Mouse (Mus musculus) hindbrain, embryonic 16.5 days (tissue): ENCODE results near the gene Sephs2. TPM values are rescaled to one million over a fixed set of nuclear protein-coding genes. Genes with fewer than 3 reads are reported as not detected.

Experiments
- ATAC-seq: fragments of 200-750 bp; cut with Nextera tagmentation; 2 replicates; pipeline ENCODE4 v1.8.0; 2017; ENCODE audit warnings: moderate TSS enrichment, moderate library complexity
- H3K27ac ChIP-seq: fragments of 300-500 bp; sonication (generic); 2 replicates; pipeline ENCODE4 v1.5.1; 2014; ENCODE audit warnings: low read depth, mild to moderate bottlenecking, control low read depth, low read length, moderate library complexity
- H3K27me3 ChIP-seq: fragments of 300-500 bp; sonication (generic); replicated peaks from 2 replicates; pipeline ENCODE4 v1.6.1; 2014; ENCODE audit warnings: low read length; ENCODE audit not compliant: control insufficient read depth, insufficient read depth
- H3K36me3 ChIP-seq: fragments of 300-500 bp; sonication (generic); 2 replicates; pipeline ENCODE4 v1.6.1; 2014; ENCODE audit warnings: mild to moderate bottlenecking, low read length, moderate library complexity, mixed read lengths; ENCODE audit not compliant: control insufficient read depth, insufficient read depth
- H3K4me1 ChIP-seq: fragments of 300-500 bp; sonication (generic); 2 replicates; pipeline ENCODE4 v1.6.1; 2014; ENCODE audit warnings: low read depth, low read length; ENCODE audit not compliant: control insufficient read depth, insufficient read depth
- H3K4me2 ChIP-seq: fragments of 300-500 bp; sonication (generic); 2 replicates; pipeline ENCODE4 v1.6.1; 2014; ENCODE audit warnings: mild to moderate bottlenecking, low read length, control low read depth, moderate library complexity
- H3K4me3 ChIP-seq: fragments of 300-500 bp; sonication (generic); 2 replicates; pipeline ENCODE4 v1.5.1; 2014; ENCODE audit warnings: mild to moderate bottlenecking, low read length, control low read depth, moderate library complexity
- H3K9ac ChIP-seq: fragments of 300-500 bp; sonication (generic); 2 replicates; pipeline ENCODE4 v1.6.1; 2014; ENCODE audit warnings: low read depth, mild to moderate bottlenecking, control low read depth, low read length, moderate library complexity
- H3K9me3 ChIP-seq: fragments of 300-500 bp; sonication (generic); 2 replicates; pipeline ENCODE4 v1.6.1; 2014; ENCODE audit warnings: mild to moderate bottlenecking, low read length, moderate library complexity; ENCODE audit not compliant: control insufficient read depth
- WGBS: fragments of 180-500 bp; shearing (Covaris S2); extraction: QIAGEN DNeasy Blood & Tissue Kit; methylation state at CpG from one replicate; pipeline ENCODE4 v1.1.7; 2014; 5-methylcytosine and 5-hydroxymethylcytosine counted together
- polyA plus RNA-seq: library from polyadenylated mRNA; unstranded; fragments of >200 nt; fragmentation: Nextera tagmentation; extraction: Ambion mirVana; gene quantifications from 2 replicates; pipeline ENCODE4 v1.2.1, GENCODE M21; 2015

Gene Sephs2
- polyA plus RNA-seq, 1 experiment from 2014 or later: 54.2 TPM

GRCm38 (mm10) chr7:127244658-127245510, 29.0 kb downstream of the Sephs2 start:
- H3K27me3 ChIP-seq: no peaks in the 10 kb centered on the region
- peak overlapping the region; percentile 98 for H3K9ac ChIP-seq
- ATAC-seq: peak; percentile 75
- peak overlapping the region; percentile 93 for H3K4me3 ChIP-seq
- 14% methylated on average over 25 of the region's 33 CpGs for WGBS
- no peaks in the 10 kb centered on the region for H3K9me3 ChIP-seq
- H3K4me1 ChIP-seq: peaks cover 17% of the 10 kb centered on the region
- H3K4me2 ChIP-seq: peak overlapping the region; percentile 94
- H3K27ac ChIP-seq: peak overlapping the region; percentile 88
- peaks cover 4% of the 10 kb centered on the region; the same call in 1 of the 2 replicates for H3K36me3 ChIP-seq

- Histone ChIP-seq H3K9me3 (no peaks in the 10 kb centered on the region), H3K4me3 (peak within 1 kb of the TSS; percentile 93), H3K36me3 (no peaks in the 10 kb centered on the region; the same call in 1 of the 2 replicates), H3K9ac (peak within 1 kb of the TSS; percentile 98), H3K4me1 (peaks cover 17% of the 10 kb centered on the region), H3K4me2 (peak within 1 kb of the TSS; percentile 94), H3K27me3 (no peaks in the 10 kb centered on the region), H3K27ac (peak within 1 kb of the TSS; percentile 88)
- ATAC-seq: peak; percentile 96
- WGBS: under 1% methylated on average over 44 of the region's 56 CpGs
Measured at GRCm38 (mm10) chr7:127243870-127244657, 29.8 kb downstream of the Sephs2 start, which contains the start of gene Zfp771. TSS of gene Zfp771 (plus strand) at chr7:127244274.

- no peak overlapping the region; the same call in none of the 2 replicates for H3K27ac ChIP-seq
- peaks cover 6% of the 10 kb centered on the region; the same call in 1 of the 2 replicates for H3K36me3 ChIP-seq
- 37% methylated on average over 2 of the region's 2 CpGs for WGBS
Measured at GRCm38 (mm10) chr7:127243361-127243867, 30.4 kb downstream of the Sephs2 start.

GRCm38 (mm10) chr7:127234777-127235176, 39.1 kb downstream of the Sephs2 start:
- ATAC-seq: no peak
- no peak overlapping the region for H3K4me3 ChIP-seq
- whole genome bisulfite sequencing: 87% methylated on average over 2 of the region's 2 CpGs

More at GRCm38 (mm10) chr7:127243361-127243867, 30.4 kb downstream of the Sephs2 start:
- Histone ChIP-seq H3K4me2 (peak overlapping the region; percentile 94), H3K27me3 (no peaks in the 10 kb centered on the region), H3K4me1 (peaks cover 17% of the 10 kb centered on the region), H3K4me3 (peak overlapping the region; percentile 93; the same call in 1 of the 2 replicates), H3K9ac (no peak overlapping the region), H3K9me3 (no peaks in the 10 kb centered on the region)
- ATAC-seq: no peak

GRCm38 (mm10) chr7:127233765-127234164, 40.1 kb downstream of the Sephs2 start:
- Histone ChIP-seq H3K4me1 (peaks cover 31% of the 10 kb centered on the region), H3K4me2 (peak overlapping the region; percentile 72), H3K9ac (peak overlapping the region; percentile 96), H3K4me3 (peak overlapping the region; percentile 86), H3K9me3 (no peaks in the 10 kb centered on the region), H3K27ac (peak overlapping the region; percentile 98), H3K36me3 (peaks cover 24% of the 10 kb centered on the region), H3K27me3 (no peaks in the 10 kb centered on the region)
- ATAC-seq: no peak
- 5% methylated on average over 9 of the region's 9 CpGs for WGBS

More at GRCm38 (mm10) chr7:127234777-127235176, 39.1 kb downstream of the Sephs2 start:
- Histone ChIP-seq H3K9me3 (no peaks in the 10 kb centered on the region), H3K4me1 (peaks cover 31% of the 10 kb centered on the region), H3K9ac (no peak overlapping the region), H3K4me2 (peak overlapping the region; percentile 15; the same call in 1 of the 2 replicates), H3K27me3 (no peaks in the 10 kb centered on the region), H3K27ac (no peak overlapping the region), H3K36me3 (peaks cover 27% of the 10 kb centered on the region)

GRCm38 (mm10) chr7:127233368-127233749, 40.5 kb downstream of the Sephs2 start:
- peaks cover 21% of the 10 kb centered on the region for H3K36me3 ChIP-seq
- ATAC-seq: peak; percentile 41
- H3K9me3 ChIP-seq: no peaks in the 10 kb centered on the region
- no peaks in the 10 kb centered on the region for H3K27me3 ChIP-seq
- peaks cover 31% of the 10 kb centered on the region for H3K4me1 ChIP-seq
- peak overlapping the region; percentile 72 for H3K4me2 ChIP-seq
- H3K4me3 ChIP-seq: peak overlapping the region; percentile 86
- peak overlapping the region; percentile 98 for H3K27ac ChIP-seq
- WGBS: under 1% methylated on average over 27 of the region's 27 CpGs
- H3K9ac ChIP-seq: peak overlapping the region; percentile 96

- Histone ChIP-seq H3K27me3 (no peaks in the 10 kb centered on the region), H3K4me3 (peak within 1 kb of the TSS; percentile 86), H3K36me3 (peaks cover 21% of the 10 kb centered on the region), H3K27ac (peak within 1 kb of the TSS; percentile 98), H3K9ac (peak within 1 kb of the TSS; percentile 96), H3K9me3 (no peaks in the 10 kb centered on the region), H3K4me1 (peaks cover 31% of the 10 kb centered on the region), H3K4me2 (peak within 1 kb of the TSS; percentile 72)
- WGBS: under 1% methylated on average over 62 of the region's 64 CpGs
- peak; percentile 93 for ATAC-seq
Measured at GRCm38 (mm10) chr7:127232622-127233367, 41.1 kb downstream of the Sephs2 start, which contains the start of the genes Zfp553 and Sept1. TSS of gene Zfp553 (plus strand) at chr7:127233061. TSS of gene Sept1 (minus strand) at chr7:127233130.

- no peaks in the 10 kb centered on the region for H3K9me3 ChIP-seq
- peaks cover 19% of the 10 kb centered on the region for H3K36me3 ChIP-seq
- H3K27me3 ChIP-seq: no peaks in the 10 kb centered on the region
- peak overlapping the region; percentile 96 for H3K9ac ChIP-seq
- ATAC-seq: no peak
- H3K4me1 ChIP-seq: peaks cover 31% of the 10 kb centered on the region
- WGBS: 3% methylated on average over 20 of the region's 20 CpGs
- H3K4me2 ChIP-seq: peak overlapping the region; percentile 72
- peak overlapping the region; percentile 86 for H3K4me3 ChIP-seq
- peak overlapping the region; percentile 98 for H3K27ac ChIP-seq
Measured at GRCm38 (mm10) chr7:127231826-127232621, 41.8 kb downstream of the Sephs2 start.
